Mouse (Mus musculus): ENCODE data around the gene Utp15. TPM values are rescaled to one million over a fixed set of nuclear protein-coding genes. Genes with fewer than 3 reads are reported as not detected.

Utp15 gene
- polyA plus RNA-seq, 1 experiment from 2014 or later: 51.4 TPM

DNA sequence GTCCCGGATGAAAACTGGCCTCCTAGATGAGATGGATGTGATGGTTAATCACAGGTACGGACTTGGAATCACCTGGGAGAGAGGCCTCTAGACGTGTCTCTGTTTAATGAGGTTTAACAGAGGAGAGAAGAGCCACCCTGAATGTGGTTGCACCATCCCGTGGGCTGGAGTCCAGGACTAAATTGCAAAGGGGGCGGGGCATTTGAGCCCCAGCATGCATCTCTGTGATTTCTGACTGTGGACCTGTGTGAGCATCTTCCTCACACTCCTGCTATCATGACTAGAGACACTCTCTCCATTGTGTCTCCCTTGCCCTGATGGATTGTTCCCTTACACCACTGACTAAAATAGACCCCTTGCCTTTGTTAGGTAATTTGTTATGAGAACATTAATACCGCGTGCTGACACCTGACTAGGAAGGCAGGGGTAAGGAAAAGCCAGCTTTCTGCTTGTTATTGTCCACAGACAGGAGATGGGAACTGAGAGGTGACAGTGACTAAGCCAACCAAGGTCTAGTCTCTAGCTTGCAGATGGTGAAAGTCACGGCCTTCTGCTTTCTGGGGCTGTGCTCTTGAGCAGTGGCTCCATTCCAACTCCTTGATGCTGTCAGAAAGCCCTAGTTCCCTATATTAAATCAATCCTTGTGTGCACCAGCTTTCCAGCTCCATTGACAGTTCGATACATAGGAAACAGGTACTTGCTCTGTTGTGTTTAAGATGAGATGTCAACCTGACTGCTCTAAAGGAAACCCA lies 21.1 kb downstream of the Utp15 start:
- no peaks in the 10 kb centered on the region for H3K36me3 ChIP-seq
- H3K4me1 ChIP-seq: no peaks in the 10 kb centered on the region
- no peaks in the 10 kb centered on the region for H3K9me3 ChIP-seq (replicated peaks)
- WGBS: 73% methylated on average over 9 of the region's 9 CpGs
- H3K27ac ChIP-seq: no peak overlapping the region
- H3K27me3 ChIP-seq (ENCODE audit: low read depth, poor library complexity, severe bottlenecking): no peaks in the 10 kb centered on the region
- H3K4me3 ChIP-seq: no peak overlapping the region
- DNase-seq (ENCODE audit: low spot score): no peak

DNA sequence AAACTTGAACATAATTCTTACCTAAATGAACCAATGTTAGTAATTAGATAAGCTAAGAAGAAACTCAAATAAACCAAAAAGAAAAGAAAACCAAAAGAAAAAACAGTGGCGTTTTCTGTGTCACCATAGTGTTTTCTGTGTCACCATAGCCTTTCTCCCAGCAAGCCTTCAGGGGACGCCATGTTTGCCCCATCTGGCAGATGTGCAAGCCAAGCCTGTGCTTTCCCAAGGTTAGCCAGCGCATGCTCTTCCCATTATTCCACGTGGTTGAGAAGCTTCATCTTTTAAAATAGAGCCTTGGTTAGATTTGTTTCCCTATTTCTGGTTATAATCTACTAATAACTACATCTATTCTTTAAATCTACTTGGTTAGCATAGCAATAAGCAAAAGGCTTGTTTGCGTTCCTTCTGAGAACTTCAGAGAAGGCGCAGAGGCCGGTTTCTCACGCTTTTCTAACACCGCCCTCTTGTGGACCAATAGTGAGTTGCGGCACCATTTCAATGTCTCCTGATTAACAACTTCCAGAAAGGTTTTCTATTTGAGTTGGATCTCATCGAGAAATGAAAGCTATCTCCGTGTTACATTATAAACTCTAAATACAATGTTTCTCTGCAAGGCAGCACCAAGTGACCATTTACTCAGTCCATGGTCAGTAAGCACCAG lies 22.7 kb downstream of the Utp15 start:
- Histone ChIP-seq H3K36me3 (no peaks in the 10 kb centered on the region), H3K4me3 (no peak overlapping the region), H3K9me3 (replicated peaks) (no peaks in the 10 kb centered on the region), H3K27ac (no peak overlapping the region), H3K4me1 (no peaks in the 10 kb centered on the region), H3K27me3 (ENCODE audit: low read depth, poor library complexity, severe bottlenecking) (no peaks in the 10 kb centered on the region)
- WGBS: 22% methylated on average over 12 of the region's 12 CpGs
- peak; percentile 77 for DNase-seq (ENCODE audit: low spot score)

DNA sequence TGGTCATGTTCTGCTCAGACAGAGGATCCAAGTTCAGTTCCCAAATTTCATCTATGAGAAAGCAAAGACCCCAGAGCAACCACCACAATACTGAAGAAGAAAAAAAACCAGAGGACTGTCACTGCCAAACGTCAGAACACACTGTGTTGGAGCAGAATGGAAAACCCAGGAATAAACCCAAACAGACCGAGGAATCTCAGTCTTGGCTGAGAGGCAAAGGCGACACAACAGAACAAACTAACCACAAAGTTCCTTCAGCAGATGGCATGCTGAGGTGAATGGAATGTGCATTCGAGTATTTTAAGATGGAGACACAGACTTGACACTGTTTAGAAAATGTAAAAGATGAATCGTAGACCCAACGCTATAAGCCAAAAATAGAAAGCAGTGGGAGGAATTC lies 27.4 kb downstream of the Utp15 start:
- no peak overlapping the region for H3K4me3 ChIP-seq
- WGBS: 83% methylated on average over 6 of the region's 6 CpGs
- no peaks in the 10 kb centered on the region for H3K4me1 ChIP-seq
- DNase-seq (ENCODE audit: low spot score): no peak
- H3K36me3 ChIP-seq: no peaks in the 10 kb centered on the region
- no peaks in the 10 kb centered on the region for H3K9me3 ChIP-seq (replicated peaks)
- H3K27me3 ChIP-seq (ENCODE audit: low read depth, poor library complexity, severe bottlenecking): no peaks in the 10 kb centered on the region
- no peak overlapping the region for H3K27ac ChIP-seq

DNA sequence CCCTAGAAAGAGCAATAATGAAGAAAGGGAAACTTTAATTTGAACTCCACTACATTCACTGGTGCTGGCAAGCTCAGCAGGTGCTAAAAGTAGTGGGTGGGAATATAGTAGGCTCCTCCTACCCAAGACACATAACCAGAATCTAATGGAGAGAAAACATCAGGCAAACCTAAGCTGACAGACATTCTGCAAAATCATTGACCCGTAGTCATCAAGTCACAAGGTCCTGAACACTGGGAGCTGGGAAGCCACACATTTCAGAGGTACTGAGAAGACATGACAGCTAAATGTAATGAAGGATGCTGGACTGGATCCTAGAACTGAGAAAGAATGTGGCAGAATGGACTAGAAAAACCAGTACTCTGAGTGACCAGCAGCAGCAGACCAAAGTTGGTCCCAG lies 32.3 kb downstream of the Utp15 start:
- Histone ChIP-seq H3K4me1 (no peaks in the 10 kb centered on the region), H3K27me3 (ENCODE audit: low read depth, poor library complexity, severe bottlenecking) (no peaks in the 10 kb centered on the region), H3K27ac (no peak overlapping the region), H3K9me3 (replicated peaks) (no peaks in the 10 kb centered on the region), H3K4me3 (no peak overlapping the region), H3K36me3 (no peaks in the 10 kb centered on the region)
- no peak for DNase-seq (ENCODE audit: low spot score)
- WGBS: 97% methylated on average over 1 of the region's 1 CpGs

DNA sequence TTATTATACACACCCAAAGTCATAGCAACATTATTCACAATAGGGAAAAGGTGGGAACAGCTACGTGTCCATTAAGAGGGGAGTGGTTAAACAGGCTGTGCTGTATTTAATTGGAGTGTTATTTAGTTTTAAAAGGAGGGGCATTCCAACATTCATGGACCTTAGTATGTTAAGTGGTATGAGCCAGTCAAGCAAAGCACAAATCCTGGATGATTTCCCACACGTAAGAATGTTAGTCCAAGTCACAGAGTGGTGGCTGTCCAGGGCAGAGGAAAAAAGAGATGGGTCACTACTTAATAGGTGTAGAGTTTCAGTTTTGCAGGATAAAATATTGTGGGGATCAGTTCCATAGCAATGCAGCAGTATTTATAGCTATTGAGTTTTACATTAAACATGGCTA lies 36.6 kb downstream of the Utp15 start:
- 85% methylated on average over 2 of the region's 2 CpGs for WGBS
- Histone ChIP-seq H3K27me3 (ENCODE audit: low read depth, poor library complexity, severe bottlenecking) (no peaks in the 10 kb centered on the region), H3K4me3 (no peak overlapping the region), H3K36me3 (no peaks in the 10 kb centered on the region), H3K27ac (no peak overlapping the region), H3K4me1 (no peaks in the 10 kb centered on the region; the same call in 1 of the 2 replicates), H3K9me3 (replicated peaks) (no peaks in the 10 kb centered on the region)
- no peak for DNase-seq (ENCODE audit: low spot score)

DNA sequence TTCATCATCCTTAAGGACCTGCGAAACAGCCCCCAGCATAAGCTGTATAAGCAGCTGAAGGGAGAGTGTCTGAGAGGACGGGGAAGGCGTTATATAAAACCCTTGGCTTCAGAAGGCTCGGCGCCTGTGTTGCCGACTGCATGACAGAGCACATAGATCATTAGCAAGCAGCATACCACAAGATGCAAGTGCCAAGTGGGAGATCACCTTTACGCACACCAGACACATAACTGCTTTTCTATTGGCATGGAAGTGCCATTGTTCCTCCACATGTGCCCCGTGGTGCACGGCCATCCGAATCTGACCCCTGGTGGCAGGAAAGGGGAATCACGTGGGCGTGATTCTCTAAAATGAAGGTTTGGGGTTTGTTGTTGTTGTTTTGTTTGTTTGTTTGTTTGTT lies 40.0 kb downstream of the Utp15 start:
- no peaks in the 10 kb centered on the region for H3K9me3 ChIP-seq (replicated peaks)
- WGBS: 45% methylated on average over 12 of the region's 12 CpGs
- H3K4me1 ChIP-seq: no peaks in the 10 kb centered on the region; the same call in 1 of the 2 replicates
- no peaks in the 10 kb centered on the region for H3K36me3 ChIP-seq
- no peaks in the 10 kb centered on the region for H3K27me3 ChIP-seq (ENCODE audit: low read depth, poor library complexity, severe bottlenecking)
- DNase-seq (ENCODE audit: low spot score): peak; percentile 55
- H3K27ac ChIP-seq: peak overlapping the region; percentile 56; the same call in 1 of the 2 replicates
- no peak overlapping the region for H3K4me3 ChIP-seq

DNA sequence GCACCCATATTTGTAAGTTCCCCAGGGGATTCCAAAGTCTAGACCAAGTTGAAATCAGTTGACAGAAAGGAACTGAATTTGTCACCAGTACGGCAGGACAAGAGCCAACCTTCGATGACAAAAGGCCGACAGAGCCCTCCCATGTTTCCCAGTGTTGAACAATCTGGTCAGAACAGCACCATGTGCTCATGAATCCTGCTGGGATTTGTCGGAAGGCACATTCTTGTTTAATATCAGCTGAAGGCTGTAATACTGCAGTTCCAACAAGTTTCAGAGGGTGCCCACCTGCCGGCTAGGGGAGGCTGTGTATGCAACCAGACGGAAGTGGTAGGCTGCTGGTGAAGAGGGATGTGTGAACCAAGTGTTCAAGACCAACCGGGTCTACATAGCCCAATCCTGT lies 52.7 kb downstream of the Utp15 start:
- H3K36me3 ChIP-seq: no peaks in the 10 kb centered on the region
- peaks cover 18% of the 10 kb centered on the region for H3K27me3 ChIP-seq (ENCODE audit: low read depth, poor library complexity, severe bottlenecking)
- no peak for DNase-seq (ENCODE audit: low spot score)
- 87% methylated on average over 7 of the region's 7 CpGs for WGBS
- H3K27ac ChIP-seq: no peak overlapping the region
- H3K9me3 ChIP-seq (replicated peaks): no peaks in the 10 kb centered on the region
- peaks cover 15% of the 10 kb centered on the region for H3K4me1 ChIP-seq
- H3K4me3 ChIP-seq: no peak overlapping the region

DNA sequence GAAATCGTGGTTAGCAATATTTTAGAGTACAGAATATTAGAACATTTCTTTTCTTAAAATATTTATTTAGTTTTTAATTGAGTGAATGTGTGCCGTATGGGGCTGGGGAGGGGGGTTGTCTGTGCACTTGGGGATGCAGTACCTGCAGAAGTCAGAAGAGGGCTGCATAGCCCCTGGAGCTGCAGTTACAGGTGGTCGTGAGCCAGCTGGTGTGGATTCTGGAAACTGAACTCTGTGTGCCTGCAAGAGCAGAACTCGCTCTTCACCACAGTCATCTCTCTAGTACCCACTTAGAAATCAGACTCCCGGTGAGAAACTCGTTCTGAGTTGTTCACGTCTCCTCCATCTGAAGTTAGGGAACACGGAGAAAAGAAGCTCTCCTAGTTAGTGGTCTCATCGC lies 54.0 kb downstream of the Utp15 start:
- no peaks in the 10 kb centered on the region for H3K9me3 ChIP-seq (replicated peaks)
- no peak overlapping the region for H3K4me3 ChIP-seq
- DNase-seq (ENCODE audit: low spot score): peak; percentile 56
- peaks cover 25% of the 10 kb centered on the region for H3K27me3 ChIP-seq (ENCODE audit: low read depth, poor library complexity, severe bottlenecking)
- H3K27ac ChIP-seq: no peak overlapping the region
- 38% methylated on average over 9 of the region's 9 CpGs for WGBS
- H3K4me1 ChIP-seq: peaks cover 18% of the 10 kb centered on the region
- no peaks in the 10 kb centered on the region for H3K36me3 ChIP-seq

DNA sequence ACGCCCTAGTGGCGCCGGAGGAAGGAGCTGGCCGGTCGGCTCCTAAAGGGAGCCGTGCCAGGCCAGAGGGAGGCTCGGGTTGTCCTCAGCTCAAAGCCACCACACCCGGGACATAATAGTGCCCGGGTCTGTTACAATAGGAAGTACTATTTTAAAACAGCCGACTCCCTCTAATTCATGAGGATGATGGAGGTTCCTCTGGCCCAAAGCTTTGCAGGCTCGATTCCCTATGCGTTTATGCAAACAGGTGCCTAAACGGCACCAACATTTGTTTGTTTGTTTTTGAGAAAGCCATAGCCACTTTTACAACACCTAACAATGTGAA lies 56.3 kb downstream of the Utp15 start:
- WGBS: 2% methylated on average over 13 of the region's 13 CpGs
- H3K9me3 ChIP-seq (replicated peaks): no peaks in the 10 kb centered on the region
- peak overlapping the region; percentile 91 for H3K27ac ChIP-seq
- H3K4me1 ChIP-seq: peaks cover 19% of the 10 kb centered on the region
- no peaks in the 10 kb centered on the region for H3K36me3 ChIP-seq
- H3K4me3 ChIP-seq: peak overlapping the region; percentile 71
- peaks cover 25% of the 10 kb centered on the region for H3K27me3 ChIP-seq (ENCODE audit: low read depth, poor library complexity, severe bottlenecking)
- DNase-seq (ENCODE audit: low spot score): no peak

DNA sequence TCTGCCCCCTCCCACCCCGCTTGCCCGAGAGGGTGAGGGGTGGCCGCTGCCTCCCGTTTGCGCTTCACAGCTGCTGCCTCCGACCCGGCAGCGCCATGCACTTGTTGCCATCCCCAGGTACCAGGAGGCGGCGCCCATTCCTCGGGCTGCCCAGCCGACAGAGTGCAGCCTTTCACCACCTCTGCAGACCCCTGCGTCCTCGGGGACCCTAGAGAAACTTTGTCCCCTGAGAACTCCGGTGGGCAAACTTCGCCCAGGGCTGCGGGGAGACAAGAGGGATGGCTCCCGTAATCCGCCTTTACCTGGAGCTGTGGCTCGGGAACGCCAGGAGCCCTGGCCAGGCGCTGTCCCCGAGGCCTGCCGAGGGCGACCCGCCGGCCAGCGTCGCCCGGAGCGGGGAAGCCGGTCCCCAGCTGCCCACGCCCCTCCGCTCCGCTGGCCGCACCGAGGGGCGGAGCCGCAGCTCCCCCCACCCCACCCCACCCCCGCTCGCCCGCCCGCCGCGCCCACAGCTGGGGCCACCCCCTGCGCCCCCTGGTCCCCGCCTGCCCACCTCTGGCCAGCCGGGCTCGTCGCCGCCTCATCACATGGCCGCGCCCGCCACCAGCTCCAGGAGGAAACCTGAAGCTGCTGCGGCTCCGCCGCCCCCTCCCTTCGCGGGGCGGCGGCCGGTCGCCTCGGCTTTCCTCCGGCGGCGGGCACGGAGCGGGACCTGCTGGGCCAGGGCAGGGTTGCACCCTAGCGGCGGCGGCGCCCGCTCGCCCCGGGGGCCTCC lies 56.9 kb downstream of the Utp15 start, which contains the start of gene Arhgef28:
Gene Arhgef28, minus strand, starts transcription at position 669 of the 775 bp plus-strand sequence.
- H3K27ac ChIP-seq: peak within 1 kb of the TSS; percentile 91
- under 1% methylated on average over 69 of the region's 76 CpGs for WGBS
- DNase-seq (ENCODE audit: low spot score): peak; percentile 85
- peaks cover 25% of the 10 kb centered on the region for H3K27me3 ChIP-seq (ENCODE audit: low read depth, poor library complexity, severe bottlenecking)
- no peaks in the 10 kb centered on the region for H3K9me3 ChIP-seq (replicated peaks)
- peak within 1 kb of the TSS; percentile 71 for H3K4me3 ChIP-seq
- H3K36me3 ChIP-seq: no peaks in the 10 kb centered on the region
- H3K4me1 ChIP-seq: peaks cover 24% of the 10 kb centered on the region

DNA sequence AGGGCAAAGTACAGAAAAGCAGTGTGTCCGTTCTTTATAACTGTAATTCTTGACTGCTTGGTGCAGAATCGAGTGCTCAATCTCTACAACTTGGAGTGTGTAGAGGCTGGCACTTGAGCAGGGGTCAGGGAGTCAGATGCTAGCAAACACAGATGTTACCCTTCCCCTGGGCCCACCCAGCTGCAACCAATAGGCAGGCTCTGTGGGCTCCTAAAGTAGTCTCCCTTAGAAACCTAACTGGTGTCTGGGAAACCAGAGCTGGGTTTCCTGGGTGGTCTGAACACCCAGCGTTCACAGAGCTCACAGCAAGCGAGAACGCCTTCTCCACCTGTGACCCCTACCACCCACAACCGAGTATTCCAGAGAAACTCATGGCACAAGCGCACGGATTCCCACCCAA lies 57.7 kb downstream of the Utp15 start:
- no peaks in the 10 kb centered on the region for H3K36me3 ChIP-seq
- H3K9me3 ChIP-seq (replicated peaks): no peaks in the 10 kb centered on the region
- H3K27ac ChIP-seq: peak overlapping the region; percentile 91
- peaks cover 25% of the 10 kb centered on the region for H3K27me3 ChIP-seq (ENCODE audit: low read depth, poor library complexity, severe bottlenecking)
- WGBS: 21% methylated on average over 8 of the region's 8 CpGs
- peak; percentile 46 for DNase-seq (ENCODE audit: low spot score)
- peak overlapping the region; percentile 71 for H3K4me3 ChIP-seq
- peaks cover 27% of the 10 kb centered on the region for H3K4me1 ChIP-seq

DNA sequence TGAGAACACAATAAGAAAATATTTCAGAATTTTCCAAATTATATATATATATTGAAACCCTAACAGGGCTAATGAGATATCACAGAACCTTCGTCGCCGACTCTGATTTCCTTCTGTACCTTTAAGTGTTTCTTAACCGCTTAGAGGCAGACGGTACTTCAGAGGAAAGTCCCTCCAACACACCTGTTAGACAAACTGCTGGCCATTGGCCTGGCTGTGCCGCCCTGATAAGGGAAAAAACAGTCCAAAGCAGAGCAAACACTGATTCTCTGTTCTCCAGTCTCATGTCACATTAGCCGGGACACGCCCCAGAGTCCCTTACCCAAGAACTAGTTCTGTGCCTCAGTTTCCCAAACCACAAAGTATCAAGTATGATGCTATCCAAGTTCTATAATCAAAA lies 58.5 kb downstream of the Utp15 start:
- Histone ChIP-seq H3K36me3 (no peaks in the 10 kb centered on the region), H3K27ac (no peak overlapping the region), H3K4me1 (peaks cover 27% of the 10 kb centered on the region), H3K9me3 (replicated peaks) (no peaks in the 10 kb centered on the region), H3K27me3 (ENCODE audit: low read depth, poor library complexity, severe bottlenecking) (peaks cover 25% of the 10 kb centered on the region), H3K4me3 (no peak overlapping the region)
- no peak for DNase-seq (ENCODE audit: low spot score)
- WGBS: 92% methylated on average over 8 of the region's 8 CpGs

DNA sequence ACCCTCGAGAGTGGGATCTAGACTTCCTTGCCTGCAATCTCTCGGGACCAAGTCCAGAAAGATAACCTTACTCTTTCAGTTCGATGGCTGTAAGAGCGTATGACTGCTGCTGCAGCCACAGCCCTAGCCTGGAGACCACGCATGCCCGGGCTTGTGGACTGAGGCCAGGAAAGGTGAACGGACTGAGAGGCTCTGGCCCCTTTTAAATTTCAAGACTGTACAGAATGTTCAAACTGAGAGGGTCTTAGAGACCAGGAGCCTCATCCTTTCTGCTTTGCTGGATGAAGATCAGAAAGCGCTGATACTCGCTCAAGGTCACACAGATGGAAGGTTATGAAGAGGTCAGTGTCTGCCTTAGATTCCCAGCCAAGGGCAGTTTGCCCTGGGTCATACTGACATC lies 61.4 kb downstream of the Utp15 start:
- no peak for DNase-seq (ENCODE audit: low spot score)
- H3K27ac ChIP-seq: no peak overlapping the region
- no peaks in the 10 kb centered on the region for H3K36me3 ChIP-seq
- no peaks in the 10 kb centered on the region for H3K9me3 ChIP-seq (replicated peaks)
- peaks cover 24% of the 10 kb centered on the region for H3K4me1 ChIP-seq
- no peak overlapping the region for H3K4me3 ChIP-seq
- 69% methylated on average over 9 of the region's 9 CpGs for WGBS
- peaks cover 7% of the 10 kb centered on the region; the same call in 1 of the 2 replicates for H3K27me3 ChIP-seq (ENCODE audit: low read depth, poor library complexity, severe bottlenecking)

Measured in limb, embryonic 10.5 days (tissue).